Mouse (Mus musculus) inflammation-experienced regulatory T-cells, adult 6 months (primary cell): ENCODE measurements around the gene Camp. TPM values are rescaled to one million over a fixed set of nuclear protein-coding genes. Genes with fewer than 3 reads are reported as not detected.
"Not testable (repeated sequence)": the region's sequence is repeated elsewhere in the genome, so short reads cannot be mapped to it uniquely, and the experiment has no call there.

ENCODE experiments used
- ATAC-seq: one replicate; pipeline ENCODE4 v1.8.0; 2017
- polyA plus RNA-seq, 3 experiments: library from polyadenylated mRNA; unstranded; fragments of 100-300 nt; shearing (Covaris generic); gene quantifications; one replicate each; pipeline ENCODE4 v1.2.1; 2017

The Camp gene
- polyA plus RNA-seq, 3 experiments from 2014 or later = 1.5 TPM; not detected in 2

DNA sequence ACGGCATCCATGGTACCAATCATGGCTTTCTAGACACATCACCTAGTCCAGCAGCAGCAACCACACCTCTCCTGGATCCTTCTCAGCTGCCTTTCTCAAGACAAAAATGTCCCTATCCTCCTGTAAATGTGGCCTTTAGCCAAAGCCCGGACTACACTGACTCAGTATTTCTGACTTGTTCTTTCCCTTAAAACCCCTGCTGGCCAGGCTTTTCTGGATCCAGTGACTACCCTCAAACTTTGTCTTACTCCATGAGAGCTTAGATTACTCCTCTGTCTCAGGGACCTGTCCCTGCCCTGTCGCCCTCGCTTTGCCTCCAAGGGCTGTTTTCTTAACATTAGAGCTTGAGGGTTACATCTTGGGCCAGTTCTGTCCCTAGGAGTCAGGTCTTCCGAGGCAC lies 682 bp upstream of the Camp start:
- ATAC-seq = no peak

- ATAC-seq = no peak
Measured at GRCm38 (mm10) chr9:109833088-109833412, 16.4 kb downstream of the Camp start.

DNA sequence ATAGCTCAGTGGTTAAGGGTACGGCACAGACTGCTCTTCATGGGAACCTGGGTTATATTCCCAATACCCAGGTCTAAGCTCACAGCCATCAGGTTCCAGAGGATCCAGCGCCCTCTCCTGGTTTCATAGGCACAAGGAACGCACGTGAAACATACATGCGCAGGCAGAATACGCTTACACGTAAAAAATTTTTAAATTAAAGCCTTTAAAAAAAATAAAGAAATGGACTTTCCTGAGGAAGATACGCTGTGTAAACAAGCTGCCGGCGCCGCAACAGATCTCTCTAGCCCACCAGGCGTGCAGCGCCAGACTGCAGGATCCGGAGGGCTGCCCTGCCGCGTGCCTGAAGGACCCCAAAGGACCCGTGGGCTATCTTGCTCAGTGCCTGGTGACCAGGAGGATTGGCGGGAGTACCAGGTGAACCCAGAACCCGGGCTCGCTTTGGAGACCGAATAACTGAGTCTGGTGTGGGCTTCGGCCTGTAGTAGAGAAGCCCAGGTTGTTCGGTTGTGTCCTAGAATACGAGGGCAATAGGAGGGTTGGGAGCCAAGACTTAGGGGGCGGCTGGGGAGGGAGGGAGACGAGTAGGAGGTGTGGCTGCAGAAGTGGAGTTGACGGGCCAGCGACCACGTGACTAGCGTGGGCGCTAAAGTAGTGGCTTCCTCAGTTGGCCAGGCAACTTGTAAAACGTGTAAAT lies 16.9 kb downstream of the Camp start, which contains the start of gene Nme6:
Gene Nme6, plus strand, starts transcription at position 359 of the 697 bp plus-strand sequence.
- ATAC-seq = peak; percentile 89

DNA sequence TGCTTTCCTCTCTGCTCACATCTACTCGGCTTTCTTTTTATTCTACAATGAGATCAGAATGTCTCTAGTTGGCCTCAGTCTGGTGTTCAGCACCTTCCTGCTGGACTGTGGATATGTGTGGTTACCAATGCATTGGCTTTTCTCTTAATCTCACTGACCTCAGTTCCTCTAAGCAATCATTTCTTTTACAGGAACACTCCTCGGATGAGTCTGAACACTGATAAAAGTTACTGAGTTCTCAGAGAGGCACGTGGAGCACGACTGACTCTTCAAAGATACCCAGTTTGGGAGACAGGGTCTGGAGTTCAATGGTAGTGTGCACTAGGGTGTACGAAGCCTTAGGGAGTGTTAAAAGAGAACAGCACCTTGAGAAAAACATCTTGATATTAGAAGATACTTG lies 23.2 kb downstream of the Camp start:
- ATAC-seq = no peak

GRCm38 (mm10) chr9:109825739-109826138 lies 23.7 kb downstream of the Camp start:
- no peak for ATAC-seq

GRCm38 (mm10) chr9:109816341-109816740 lies 33.1 kb downstream of the Camp start:
- no peak for ATAC-seq

DNA sequence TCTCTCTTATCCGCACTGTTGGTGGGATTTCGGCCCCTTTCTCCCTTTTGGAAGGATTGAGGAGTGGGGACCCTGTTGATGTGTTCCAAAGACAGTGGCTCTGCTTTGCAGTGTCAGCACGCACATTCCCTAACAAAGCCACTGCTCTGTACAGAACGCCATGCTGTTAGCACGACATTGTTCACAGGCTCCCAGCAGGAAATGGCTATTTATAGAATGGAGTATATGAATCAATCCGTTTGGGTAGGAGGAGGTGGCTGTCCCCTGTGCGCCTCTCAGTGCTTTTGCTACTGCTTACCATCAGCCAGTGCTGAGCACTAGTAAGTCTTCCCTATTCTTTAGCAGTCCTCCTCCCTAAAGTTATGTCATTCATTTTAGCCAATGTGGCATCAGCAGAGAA lies 36.0 kb downstream of the Camp start:
- no peak for ATAC-seq

DNA sequence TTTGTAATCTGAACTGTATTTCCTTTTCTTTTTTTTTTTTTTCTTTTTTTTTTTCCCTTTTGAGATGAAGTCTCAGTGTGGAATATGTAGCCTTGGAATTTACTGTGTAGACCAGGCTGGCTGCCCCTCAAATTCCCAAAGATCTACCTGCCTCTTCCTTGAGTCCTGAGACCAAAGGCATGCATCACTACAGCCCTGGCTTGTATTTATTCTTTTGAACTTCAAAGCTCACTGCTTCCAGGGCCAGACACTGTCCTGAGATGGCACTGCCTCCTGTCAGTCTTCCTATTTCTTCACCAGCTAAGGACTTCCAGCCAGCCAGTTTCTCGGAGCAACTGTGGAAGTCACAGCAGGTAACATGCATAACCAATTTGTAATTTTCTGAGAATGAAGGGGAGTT lies 37.4 kb downstream of the Camp start, which contains the start of gene Spink8:
Gene Spink8, plus strand, starts transcription at position 301 of the 400 bp plus-strand sequence.
- ATAC-seq = no peak

- no peak for ATAC-seq
Measured at GRCm38 (mm10) chr9:109807898-109808297, 41.5 kb downstream of the Camp start.

DNA sequence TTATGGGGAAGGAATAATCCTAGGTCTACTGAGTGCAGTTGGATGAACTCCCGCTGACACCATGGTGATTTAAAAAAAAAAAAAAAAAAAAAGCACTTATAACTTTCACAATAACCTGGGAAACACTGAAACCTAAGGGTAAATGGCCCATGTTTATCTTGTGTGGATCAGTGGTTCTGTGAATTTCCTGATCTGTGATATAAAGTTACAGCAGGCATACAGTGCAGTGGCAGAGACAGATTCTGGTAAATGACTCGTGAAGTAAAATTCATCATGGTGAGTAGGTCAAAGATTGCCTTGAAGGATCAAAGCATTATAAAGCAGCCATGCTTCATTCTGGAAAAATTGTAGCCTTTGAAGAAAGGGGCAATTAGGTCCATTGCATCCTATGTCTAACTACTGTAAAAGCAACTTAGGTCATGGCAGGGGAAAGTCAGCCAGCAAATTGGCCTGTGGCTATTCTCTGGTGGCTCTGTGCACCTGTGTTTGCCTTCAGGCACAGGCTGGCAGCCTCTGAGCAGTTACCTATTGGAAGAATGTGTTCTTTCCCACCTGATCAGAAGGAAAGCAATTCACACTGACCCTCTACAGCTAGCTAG lies 42.6 kb downstream of the Camp start:
- ATAC-seq = no peak

GRCm38 (mm10) chr9:109806260-109806659 lies 43.2 kb downstream of the Camp start:
- no peak for ATAC-seq

- ATAC-seq = not testable (repeated sequence)
Measured at GRCm38 (mm10) chr9:109805596-109805995, 43.8 kb downstream of the Camp start.

GRCm38 (mm10) chr9:109798051-109798450 lies 51.4 kb downstream of the Camp start:
- ATAC-seq = no peak

Other genes starting within 250 kb of the Camp start
- gene Fbxw24, start 223.6 kb downstream of the Camp start, polyA plus RNA-seq = not detected
- gene Fbxw25, start 185.0 kb downstream of the Camp start, polyA plus RNA-seq = not detected
- gene Fbxw18, start 146.9 kb downstream of the Camp start, polyA plus RNA-seq = not detected
- gene Fbxw26, start 103.5 kb downstream of the Camp start, polyA plus RNA-seq = not detected
- gene Fbxw27, start 58.9 kb downstream of the Camp start, polyA plus RNA-seq = not detected
- gene Spink8, start 37.3 kb downstream of the Camp start, polyA plus RNA-seq = not detected
- gene Nme6, start 16.9 kb downstream of the Camp start, polyA plus RNA-seq = 10 to 100 TPM in 1 of 3 experiments, 1 to 10 TPM in 2; 6.7 to 16.6 (median 9.4) TPM
- 10 to 100 TPM in 1 of 3 experiments, 1 to 10 TPM in 2; 6.2 to 10.2 (median 8.1) TPM for gene Cdc25a, start 26.0 kb upstream of the Camp start, polyA plus RNA-seq
- 10 to 100 TPM; 32.9 to 44.2 (median 35.5) TPM for gene Map4, start 81.8 kb upstream of the Camp start, polyA plus RNA-seq